Comparison of ENCODE assay signal across 8 mouse cellular contexts in genomic region chr3:25143111-25143510, GRCm38 (mm10). TPM values are rescaled to one million over a fixed set of nuclear protein-coding genes. Genes with fewer than 3 reads are reported as not detected.
A peak's percentile ranks its signal among the peaks of the same experiment; 100 is the strongest.
DNase-seq lines count a peak whose midpoint lies in the region; ATAC-seq and TF ChIP-seq lines count a peak whose summit lies in the region.

No protein-coding gene starts in this region.

- 38% methylated on average over 6 of the region's 6 CpGs for WGBS in lung, embryonic 16.5 days
- 48% methylated on average over 6 of the region's 6 CpGs for WGBS in limb, embryonic 14.5 days
- WGBS in stomach, embryonic 16.5 days: 39% methylated on average over 6 of the region's 6 CpGs

- H3K9me3 ChIP-seq in lung, embryonic 16.5 days (ENCODE audit: control insufficient read depth, low read length): no peaks in the 10 kb centered on the region
- H3K9me3 ChIP-seq in limb, embryonic 14.5 days (ENCODE audit: control insufficient read depth, low read length): no peaks in the 10 kb centered on the region
- H3K9me3 ChIP-seq in stomach, embryonic 16.5 days (replicated peaks; ENCODE audit: control insufficient read depth, low read length): no peaks in the 10 kb centered on the region

- H3K4me1 ChIP-seq in lung, embryonic 16.5 days (replicated peaks; ENCODE audit: control insufficient read depth, insufficient read depth, low read length): peaks cover 6% of the 10 kb centered on the region
- H3K4me1 ChIP-seq in limb, embryonic 14.5 days (ENCODE audit: control insufficient read depth, insufficient read depth, low read length): peaks cover 13% of the 10 kb centered on the region
- peaks cover 4% of the 10 kb centered on the region; the same call in 1 of the 2 replicates for H3K4me1 ChIP-seq in stomach, embryonic 16.5 days (ENCODE audit: control insufficient read depth, insufficient read depth, low read length)

- peak overlapping the region; percentile 71 for H3K4me3 ChIP-seq in lung, embryonic 16.5 days (ENCODE audit: low read length)
- H3K4me3 ChIP-seq in limb, embryonic 14.5 days (replicated peaks; ENCODE audit: low read length): peak overlapping the region; percentile 69
- peak overlapping the region; percentile 61 for H3K4me3 ChIP-seq in stomach, embryonic 16.5 days (replicated peaks; ENCODE audit: low read length)

- DNase-seq in cerebellum, postnatal 14 days: no peak
- DNase-seq in lung, postnatal 4 days: no peak
- no peak for DNase-seq in limb, embryonic 14.5 days (ENCODE audit: low spot score)
- DNase-seq in ovary, postnatal 36 days (ENCODE audit: low spot score): no peak
- no peak for DNase-seq in cerebellum, adult 11 months

- H3K36me3 ChIP-seq in lung, embryonic 16.5 days (ENCODE audit: control insufficient read depth, insufficient read depth, low read length): no peaks in the 10 kb centered on the region
- H3K36me3 ChIP-seq in limb, embryonic 14.5 days (ENCODE audit: control insufficient read depth, insufficient read depth, low read length): no peaks in the 10 kb centered on the region
- H3K36me3 ChIP-seq in stomach, embryonic 16.5 days (ENCODE audit: control insufficient read depth, insufficient read depth, low read length): no peaks in the 10 kb centered on the region

- no peak for TF ChIP-seq POLR2A in limb, embryonic 14.5 days (IDR thresholded peaks at IDR 0.05; ENCODE audit: borderline replicate concordance, extremely low read depth, insufficient read depth, insufficient read length)

- no peak overlapping the region for H3K27ac ChIP-seq in lung, embryonic 16.5 days (ENCODE audit: low read length)
- peak overlapping the region; percentile 97 for H3K27ac ChIP-seq in limb, embryonic 14.5 days (replicated peaks; ENCODE audit: low read depth, low read length)
- H3K27ac ChIP-seq in stomach, embryonic 16.5 days (ENCODE audit: low read length): peak overlapping the region; percentile 17; the same call in 1 of the 2 replicates

- H3K27me3 ChIP-seq in lung, embryonic 16.5 days (ENCODE audit: control insufficient read depth, insufficient read depth, low read depth, low read length): no peaks in the 10 kb centered on the region
- H3K27me3 ChIP-seq in limb, embryonic 14.5 days (ENCODE audit: control insufficient read depth, insufficient read depth, low read length): no peaks in the 10 kb centered on the region
- H3K27me3 ChIP-seq in stomach, embryonic 16.5 days (ENCODE audit: control insufficient read depth, insufficient read depth, low read length): no peaks in the 10 kb centered on the region

- ATAC-seq in cerebellum, adult (ENCODE audit: insufficient number of reproducible peaks, low FRiP score, low TSS enrichment): peak; percentile 42
- no peak for ATAC-seq in lung, embryonic 16.5 days (ENCODE audit: low read depth)
- ATAC-seq in limb, embryonic 14.5 days (ENCODE audit: low FRiP score, low read depth): no peak
- ATAC-seq in stomach, embryonic 16.5 days (ENCODE audit: insufficient read depth, low FRiP score): no peak

- peak overlapping the region; percentile 68 for H3K9ac ChIP-seq in lung, embryonic 16.5 days (ENCODE audit: low read length)
- H3K9ac ChIP-seq in limb, embryonic 14.5 days (ENCODE audit: low read depth, low read length, severe bottlenecking): peak overlapping the region; percentile 96
- H3K9ac ChIP-seq in stomach, embryonic 16.5 days (ENCODE audit: low read length): peak overlapping the region; percentile 82

- H3K4me2 ChIP-seq in lung, embryonic 16.5 days (ENCODE audit: low read depth, low read length): peak overlapping the region; percentile 77
- H3K4me2 ChIP-seq in limb, embryonic 14.5 days (replicated peaks; ENCODE audit: low read depth, low read length, severe bottlenecking): peak overlapping the region; percentile 78
- H3K4me2 ChIP-seq in stomach, embryonic 16.5 days (ENCODE audit: low read depth, low read length): peak overlapping the region; percentile 62

RNA-seq across cellular contexts. Expression of gene Naaladl2, which starts 0.9 kb away (rescaled TPM):
- 2.0 and 3.4 TPM in 2 replicates for polyA plus RNA-seq in lung, embryonic 16.5 days (2015; fragmentation: Nextera tagmentation; extraction: Ambion mirVana)
- 0.76 and 0.89 TPM in 2 replicates for polyA plus RNA-seq in limb, embryonic 14.5 days (2012; rRNA removed)
- 2.3 and 4.5 TPM in 2 replicates for polyA plus RNA-seq in limb, embryonic 14.5 days (2014; fragmentation: Nextera tagmentation; extraction: Ambion mirVana)
- 4.6 and 7.5 TPM in 2 replicates for polyA plus RNA-seq in stomach, embryonic 16.5 days (2015; fragmentation: Nextera tagmentation; extraction: Ambion mirVana)
